Mouse (Mus musculus) left cerebral cortex, postnatal 36 days (tissue): ENCODE results near the gene Fmnl1. TPM values are rescaled to one million over a fixed set of nuclear protein-coding genes. Genes with fewer than 3 reads are reported as not detected.
"Not testable (repeated sequence)": the region's sequence is repeated elsewhere in the genome, so short reads cannot be mapped to it uniquely, and the experiment has no call there.

Source experiments
- DNase-seq, 2 experiments: peaks; one replicate each; pipeline ENCODE4 v3.0.0; 2021 to 2022; ENCODE audit warnings: low spot score in 2 of 2, mixed read lengths in 1 of 2
- intact Hi-C: fragments of 180-260 bp; cut with DNase I; formaldehyde crosslinking; loops from one replicate; pipeline ENCODE4 v1.15.1; 2025
- total RNA-seq, 2 experiments: library from RNA; stranded (reverse); gene quantifications; 2 replicates each; pipeline ENCODE4 v1.2.3; 2021

Fmnl1 gene
- total RNA-seq, 2 experiments from 2014 or later: 129 to 172 TPM

GRCm38 (mm10) chr11:103213712-103214111 is 42.8 kb downstream of the Fmnl1 start:
- intact Hi-C loops: no loop called here
- DNase-seq: no peak

DNA sequence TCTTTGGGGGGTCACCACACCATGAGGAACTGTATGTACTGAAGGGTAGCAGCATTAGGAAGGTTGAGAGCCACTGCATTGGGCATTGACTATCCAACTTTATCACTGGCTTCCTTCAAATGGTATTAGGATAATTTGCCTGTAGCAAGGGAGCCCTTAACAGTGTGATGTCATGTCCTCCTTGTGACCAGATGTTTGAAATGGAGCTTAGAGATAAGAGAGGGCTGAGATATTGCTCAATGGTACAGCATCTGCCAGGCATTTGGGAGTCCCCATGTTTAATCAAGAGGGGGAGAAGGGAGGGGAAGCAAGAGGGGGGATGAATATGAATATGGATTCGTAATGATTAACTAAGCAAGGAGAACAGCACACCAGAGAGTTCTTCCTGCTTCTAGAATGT is 44.4 kb downstream of the Fmnl1 start:
- intact Hi-C loops: no loop called here
- DNase-seq: no peak

- peak; percentile 68 to 78 for DNase-seq
- intact Hi-C loops: loop anchor here (2.0 kb wide), 1 partner anchor 19 kb away; no protein-coding TSS in a partner anchor
Observed at GRCm38 (mm10) chr11:103217790-103218516, 47.0 kb downstream of the Fmnl1 start, which contains the start of gene Spata32. Spata32 (minus strand) TSS chr11:103218432.

DNA sequence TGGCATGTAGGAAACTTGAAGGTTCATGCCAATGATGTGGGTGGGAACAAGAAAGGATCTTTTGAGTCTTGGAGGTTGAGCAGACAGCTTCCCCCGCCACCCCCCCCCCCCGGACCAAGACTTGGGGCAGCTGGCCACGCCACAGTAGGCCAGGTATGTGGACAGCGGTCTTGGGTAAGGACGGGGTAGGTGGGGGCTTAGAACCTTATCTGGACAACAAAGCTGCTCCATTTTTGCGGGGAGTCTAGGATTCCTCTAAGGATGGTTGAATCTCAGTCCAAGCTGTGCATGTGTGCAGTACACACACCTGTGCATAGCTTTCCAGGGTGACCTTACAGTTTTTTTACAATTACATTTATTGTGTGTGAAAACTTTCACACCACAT is 47.6 kb downstream of the Fmnl1 start:
- intact Hi-C loops: loop anchor here (2.0 kb wide), 1 partner anchor 20 kb away; no protein-coding TSS in a partner anchor
- no peak for DNase-seq

DNA sequence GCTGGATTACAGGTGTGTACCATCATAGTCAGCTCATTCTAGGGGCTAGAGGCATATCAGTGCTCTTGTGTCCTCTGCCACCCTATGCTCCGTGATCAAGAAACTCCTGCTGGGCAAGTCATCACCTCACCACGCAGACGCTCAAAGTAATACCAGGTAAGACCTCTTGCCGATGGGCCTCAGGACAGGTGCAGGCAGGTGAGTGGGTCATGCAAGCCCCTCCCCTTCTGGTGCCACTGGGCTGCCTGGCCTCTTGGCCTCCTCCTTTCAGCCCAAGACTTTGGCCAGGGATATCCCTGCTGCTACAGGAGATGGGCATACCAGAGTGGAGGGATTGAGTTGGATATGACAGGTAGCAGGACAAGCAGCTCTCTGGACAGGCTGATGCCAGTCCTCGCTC is 48.4 kb downstream of the Fmnl1 start:
- intact Hi-C loops: loop anchor here (2.0 kb wide), 1 partner anchor 20 kb away; no protein-coding TSS in a partner anchor
- no peak for DNase-seq

GRCm38 (mm10) chr11:103219995-103220394 is 49.1 kb downstream of the Fmnl1 start:
- intact Hi-C loops: loop anchor here (2.0 kb wide), 1 partner anchor 21 kb away; no protein-coding TSS in a partner anchor

GRCm38 (mm10) chr11:103221437-103221836 is 50.5 kb downstream of the Fmnl1 start:
- intact Hi-C loops: no loop called here
- no peak for DNase-seq

More at GRCm38 (mm10) chr11:103219995-103220394, 49.1 kb downstream of the Fmnl1 start:
- no peak for DNase-seq

DNA sequence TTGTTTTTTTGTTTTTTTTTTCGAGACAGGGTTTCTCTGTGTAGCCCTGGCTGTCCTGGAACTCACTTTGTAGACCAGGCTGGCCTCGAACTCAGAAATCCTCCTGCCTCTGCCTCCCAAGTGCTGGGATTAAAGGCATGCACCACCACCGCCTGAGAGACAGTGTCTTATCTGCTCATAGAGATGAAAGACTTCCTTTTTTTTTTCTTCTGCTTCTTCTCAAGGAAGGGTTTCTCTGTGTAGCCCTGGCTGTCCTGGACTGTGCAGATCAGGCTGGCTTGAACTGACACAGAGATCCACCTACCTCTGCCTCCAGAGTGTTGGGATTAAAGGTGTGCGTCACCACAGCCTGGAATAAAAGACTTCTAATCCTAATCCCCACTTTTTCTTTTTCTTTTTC is 51.8 kb downstream of the Fmnl1 start:
- intact Hi-C loops, DNase-seq: not testable (repeated sequence)

GRCm38 (mm10) chr11:103223444-103223843 is 52.5 kb downstream of the Fmnl1 start:
- intact Hi-C loops: no loop called here
- peak in 1 of 2 experiments; percentile 53 for DNase-seq

DNA sequence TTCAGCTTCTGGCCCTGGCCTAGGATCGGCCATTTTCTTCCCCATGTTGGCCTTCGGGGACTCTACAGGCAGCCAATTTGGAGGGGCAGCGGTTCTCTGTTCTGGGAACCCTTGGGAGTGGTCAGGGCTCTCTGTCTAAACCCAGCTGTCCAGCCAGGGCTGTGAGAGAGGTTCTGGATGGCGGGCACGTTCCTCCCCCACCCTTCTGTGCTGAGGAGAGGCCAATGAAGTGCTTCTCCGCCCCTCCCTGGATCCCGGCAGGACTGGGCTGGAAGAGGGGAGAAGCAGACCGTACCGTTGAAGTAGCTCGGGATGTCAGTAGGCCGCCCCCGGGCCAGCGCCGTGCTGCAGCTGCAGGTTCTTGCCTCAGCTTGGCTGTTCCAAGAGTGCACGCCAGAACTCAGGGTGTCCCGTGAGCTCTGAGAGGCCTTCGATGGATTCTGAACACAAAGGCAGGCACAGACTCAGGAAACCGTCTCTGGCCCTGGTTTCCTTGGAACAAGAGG is 53.1 kb downstream of the Fmnl1 start:
- intact Hi-C loops: no loop called here
- no peak for DNase-seq

DNA sequence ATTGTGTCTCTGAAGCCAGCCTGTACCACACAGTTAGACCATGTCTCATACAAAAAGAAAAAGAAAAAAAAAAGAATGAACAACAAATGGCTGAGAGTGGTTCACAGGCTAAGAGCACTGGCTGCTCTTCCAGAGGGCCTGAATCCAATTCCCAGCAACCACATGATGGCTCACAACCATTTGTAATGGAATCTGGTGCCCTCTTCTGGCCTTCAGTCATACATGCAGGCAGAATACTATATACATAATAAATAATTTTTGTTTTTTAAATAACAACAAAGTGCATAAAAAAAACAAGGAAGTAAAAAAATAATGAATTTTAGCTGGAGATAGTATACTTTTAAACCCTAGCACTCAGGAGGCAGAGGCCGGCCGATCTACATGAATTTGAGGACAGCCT is 58.7 kb downstream of the Fmnl1 start:
- no peak for DNase-seq
- intact Hi-C loops: loop anchor here (5.0 kb wide), 2 partner anchors 38 to 62 kb away; partner anchors contain the start of gene Map3k14

DNA sequence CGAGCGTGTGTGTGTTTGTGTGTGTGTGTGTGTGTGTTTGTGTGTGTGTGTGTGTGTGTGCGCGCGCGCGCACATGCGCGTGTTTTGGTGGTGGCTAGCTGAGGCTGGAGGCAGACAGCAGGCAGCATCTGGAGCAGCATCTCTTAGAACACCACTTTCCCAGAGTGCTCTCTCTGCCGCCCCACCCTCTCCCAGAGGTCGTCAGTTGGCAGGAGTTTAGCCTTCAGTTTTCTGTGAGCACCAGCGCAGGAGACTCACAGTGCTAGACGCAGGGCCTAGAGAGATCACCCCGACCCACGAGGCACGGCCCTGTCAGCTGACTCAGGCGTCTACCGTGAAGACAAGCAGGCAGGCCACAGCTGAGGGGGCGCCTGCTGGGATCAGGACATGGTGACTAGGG is 59.7 kb downstream of the Fmnl1 start:
- intact Hi-C loops: loop anchor here (5.0 kb wide), 2 partner anchors 37 to 63 kb away; partner anchors contain the start of gene Map3k14
- DNase-seq: no peak

DNA sequence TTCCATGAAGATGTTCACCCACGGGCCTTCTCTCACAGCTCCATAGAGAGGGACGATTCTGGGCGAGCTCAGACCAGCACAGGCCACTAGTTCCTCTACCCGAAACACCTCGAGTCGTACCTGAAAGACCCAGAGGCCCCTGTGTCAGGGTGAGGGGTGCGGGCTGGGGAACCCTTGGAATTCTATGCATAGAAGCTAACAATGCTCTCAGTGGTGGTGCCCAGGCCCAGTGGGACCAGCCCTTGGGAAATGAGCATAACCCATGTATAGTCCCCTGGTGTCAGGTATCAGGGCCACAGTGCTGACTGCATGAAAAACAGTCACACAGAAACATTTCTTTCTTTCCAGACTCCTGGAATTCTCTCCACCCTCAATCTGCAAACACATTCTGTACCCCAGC is 60.5 kb downstream of the Fmnl1 start:
- no peak for DNase-seq
- intact Hi-C loops: loop anchor here (5.0 kb wide), 2 partner anchors 36 to 64 kb away; partner anchors contain the start of gene Map3k14

- DNase-seq: peak; percentile 63 to 71
- intact Hi-C loops: loop anchor here (2.0 to 5.0 kb wide), 3 partner anchors 34 to 94 kb away; partner anchors contain the start of gene Map3k14
Observed at GRCm38 (mm10) chr11:103232966-103233365, 62.1 kb downstream of the Fmnl1 start.

DNA sequence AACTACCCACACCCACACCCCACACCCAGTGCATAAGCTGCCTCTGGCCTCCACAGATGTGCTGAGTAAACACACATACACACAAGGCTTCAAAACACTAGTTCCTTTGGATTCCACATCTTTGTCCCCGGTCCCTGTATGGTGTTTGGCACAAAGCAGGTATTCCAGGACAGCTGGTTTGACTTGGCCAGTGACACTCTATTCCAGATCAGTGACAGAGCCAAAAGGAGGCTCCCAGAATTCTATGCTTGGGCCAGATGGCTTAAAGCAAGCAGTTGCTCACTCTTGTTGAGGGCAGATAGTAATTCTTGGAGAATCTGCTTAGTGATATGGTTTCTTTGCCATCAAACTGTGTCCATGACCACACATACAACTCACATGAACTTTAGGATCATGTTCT is 63.5 kb downstream of the Fmnl1 start:
- intact Hi-C loops: loop anchor here (5.0 kb wide), 2 partner anchors 33 to 67 kb away; partner anchors contain the start of gene Map3k14
- no peak for DNase-seq

GRCm38 (mm10) chr11:103235702-103236101 is 64.8 kb downstream of the Fmnl1 start:
- intact Hi-C loops: no loop called here
- no peak for DNase-seq

GRCm38 (mm10) chr11:103236431-103236830 is 65.5 kb downstream of the Fmnl1 start:
- DNase-seq: no peak
- intact Hi-C loops: no loop called here

DNA sequence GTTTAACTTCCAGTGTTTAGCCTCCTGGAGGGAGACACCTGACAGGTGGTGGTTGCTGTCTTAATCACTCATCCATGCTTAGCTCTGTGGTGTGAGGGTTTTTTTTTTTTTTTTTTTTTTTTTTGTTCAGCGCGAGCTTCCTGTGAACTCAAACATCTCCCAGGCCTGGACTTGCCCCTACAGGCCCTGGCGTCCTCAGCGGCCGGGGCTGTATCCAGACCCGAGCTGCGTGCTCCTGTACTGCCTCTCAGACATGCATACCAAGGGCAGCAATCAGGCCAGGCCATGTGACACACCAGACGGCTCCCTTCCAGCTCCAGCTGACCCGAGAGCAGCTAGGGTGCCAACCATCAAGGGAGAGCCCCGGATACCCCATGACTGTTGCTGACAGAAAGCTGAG is 66.0 kb downstream of the Fmnl1 start:
- no peak for DNase-seq
- intact Hi-C loops: no loop called here

DNA sequence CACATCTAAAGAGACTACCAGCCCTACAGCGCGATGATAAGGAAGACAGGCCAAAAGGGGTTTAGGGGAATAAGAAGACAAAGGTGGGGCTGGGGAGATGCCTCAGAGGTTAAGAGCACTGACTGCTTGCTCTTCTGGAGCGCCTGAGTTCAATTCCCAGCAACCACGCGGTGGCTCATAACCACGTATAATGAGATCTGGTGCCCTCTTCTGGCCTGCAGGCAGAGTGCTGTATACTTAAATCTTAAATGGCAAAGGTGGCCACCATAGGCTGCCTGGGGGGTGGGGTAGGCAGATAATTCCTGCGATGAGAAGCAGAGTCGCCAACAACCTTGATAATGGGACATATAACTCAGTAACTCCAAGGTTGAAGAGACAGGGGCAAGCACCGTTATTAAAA is 66.8 kb downstream of the Fmnl1 start:
- intact Hi-C loops: no loop called here
- no peak for DNase-seq

GRCm38 (mm10) chr11:103240740-103241139 is 69.8 kb downstream of the Fmnl1 start:
- no peak for DNase-seq
- intact Hi-C loops: no loop called here

- DNase-seq: no peak
- intact Hi-C loops: no loop called here
Observed at GRCm38 (mm10) chr11:103244856-103245255, 73.9 kb downstream of the Fmnl1 start.
